Mouse (Mus musculus) adrenal gland, postnatal 10 days (tissue): ENCODE measurements around the gene Mettl9. TPM values are rescaled to one million over a fixed set of nuclear protein-coding genes. Genes with fewer than 3 reads are reported as not detected.

Experiments
- DNase-seq: peaks from one replicate; pipeline ENCODE4 v3.0.0; 2021; ENCODE audit warnings: mixed read lengths
- total RNA-seq, 2 experiments: library from RNA; stranded (reverse); gene quantifications; 2 replicates each; pipeline ENCODE4 v1.2.3; 2021

Mettl9 gene
- total RNA-seq, 2 experiments from 2014 or later, result 102 to 106 TPM

GRCm38 (mm10) chr7:121043510-121043909 lies 9.3 kb downstream of the Mettl9 start:
- DNase-seq, result no peak

GRCm38 (mm10) chr7:121044251-121044650 lies 10.0 kb downstream of the Mettl9 start:
- no peak for DNase-seq

GRCm38 (mm10) chr7:121045671-121046453 lies 11.6 kb downstream of the Mettl9 start:
- DNase-seq, result peak; percentile 37

GRCm38 (mm10) chr7:121047624-121048023 lies 13.4 kb downstream of the Mettl9 start:
- DNase-seq, result no peak

- no peak for DNase-seq
These were observed 18.8 kb downstream of the Mettl9 start for GRCm38 (mm10) chr7:121053071-121053470.

- DNase-seq, result no peak
These were observed 25.4 kb downstream of the Mettl9 start for GRCm38 (mm10) chr7:121059477-121060218.

GRCm38 (mm10) chr7:121064309-121064708 lies 30.1 kb downstream of the Mettl9 start:
- DNase-seq, result peak; percentile 28

- no peak for DNase-seq
These were observed 37.0 kb downstream of the Mettl9 start for GRCm38 (mm10) chr7:121071276-121071675.

- DNase-seq, result no peak
These were observed 38.3 kb downstream of the Mettl9 start for GRCm38 (mm10) chr7:121072506-121072905.

GRCm38 (mm10) chr7:121074281-121074680 lies 40.0 kb downstream of the Mettl9 start, which contains the start of gene Igsf6:
Igsf6 (minus strand) TSS chr7:121074572.
- peak; percentile 55 for DNase-seq

GRCm38 (mm10) chr7:121074801-121075400 lies 40.7 kb downstream of the Mettl9 start:
- DNase-seq, result no peak

- no peak for DNase-seq
These were observed 41.2 kb downstream of the Mettl9 start for GRCm38 (mm10) chr7:121075416-121075815.

- DNase-seq, result no peak
These were observed 43.1 kb downstream of the Mettl9 start for GRCm38 (mm10) chr7:121077311-121077710.

- peak; percentile 80 for DNase-seq
These were observed 43.6 kb downstream of the Mettl9 start for GRCm38 (mm10) chr7:121077829-121078228.

GRCm38 (mm10) chr7:121081350-121081749 lies 47.1 kb downstream of the Mettl9 start, which contains the start of gene Otoa:
Otoa (plus strand) TSS chr7:121081650.
- DNase-seq, result no peak

- DNase-seq, result no peak
These were observed 47.6 kb downstream of the Mettl9 start for GRCm38 (mm10) chr7:121081816-121082215.

GRCm38 (mm10) chr7:121082949-121083513 lies 48.8 kb downstream of the Mettl9 start:
- no peak for DNase-seq

GRCm38 (mm10) chr7:121084840-121085453 lies 50.7 kb downstream of the Mettl9 start:
- no peak for DNase-seq

GRCm38 (mm10) chr7:121085500-121085899 lies 51.3 kb downstream of the Mettl9 start:
- DNase-seq, result peak; percentile 40

GRCm38 (mm10) chr7:121088745-121089144 lies 54.5 kb downstream of the Mettl9 start:
- no peak for DNase-seq

GRCm38 (mm10) chr7:121090748-121091147 lies 56.5 kb downstream of the Mettl9 start:
- no peak for DNase-seq

GRCm38 (mm10) chr7:121093026-121093425 lies 58.8 kb downstream of the Mettl9 start:
- DNase-seq, result no peak
